Mouse (Mus musculus) limb, embryonic 12.5 days (tissue): ENCODE results near the gene Rsph14. TPM values are rescaled to one million over a fixed set of nuclear protein-coding genes. Genes with fewer than 3 reads are reported as not detected.
A peak's percentile ranks its signal among the peaks of the same experiment; 100 is the strongest.

Experiments
- ATAC-seq: fragments of 200-750 bp; cut with Nextera tagmentation; 2 replicates; pipeline ENCODE4 v1.8.0; 2017; ENCODE audit warnings: low read depth, moderate TSS enrichment; ENCODE audit not compliant: insufficient number of reproducible peaks, insufficient read depth, low FRiP score, low TSS enrichment
- H3K27ac ChIP-seq: fragments of 300-500 bp; sonication (generic); 2 replicates; pipeline ENCODE4 v1.5.1; 2016; ENCODE audit warnings: mild to moderate bottlenecking, moderate library complexity
- H3K27me3 ChIP-seq: fragments of 300-500 bp; sonication (generic); 2 replicates; pipeline ENCODE4 v1.6.1; 2016; ENCODE audit warnings: mild to moderate bottlenecking, moderate library complexity
- H3K36me3 ChIP-seq: fragments of 300-500 bp; sonication (generic); 2 replicates; pipeline ENCODE4 v1.6.1; 2016; ENCODE audit warnings: mild to moderate bottlenecking, moderate library complexity
- H3K4me1 ChIP-seq: fragments of 300-500 bp; sonication (generic); replicated peaks from 2 replicates; pipeline ENCODE4 v1.6.1; 2016
- H3K4me2 ChIP-seq: fragments of 300-500 bp; sonication (generic); 2 replicates; pipeline ENCODE4 v1.6.1; 2016; ENCODE audit warnings: mild to moderate bottlenecking, moderate library complexity
- H3K4me3 ChIP-seq: fragments of 300-500 bp; sonication (generic); replicated peaks from 2 replicates; pipeline ENCODE4 v1.5.1; 2016; ENCODE audit warnings: mild to moderate bottlenecking
- H3K9ac ChIP-seq: fragments of 300-500 bp; sonication (generic); replicated peaks from 2 replicates; pipeline ENCODE4 v1.6.1; 2016; ENCODE audit warnings: mild to moderate bottlenecking, moderate library complexity
- H3K9me3 ChIP-seq: fragments of 300-500 bp; sonication (generic); 2 replicates; pipeline ENCODE4 v1.6.1; 2016; ENCODE audit warnings: mild to moderate bottlenecking, moderate library complexity
- WGBS: fragments of 180-500 bp; shearing (Covaris S2); methylation state at CpG from one replicate; pipeline ENCODE4 v1.1.7; 2016; 5-methylcytosine and 5-hydroxymethylcytosine counted together
- polyA plus RNA-seq: library from polyadenylated mRNA; unstranded; fragments of >200 nt; fragmentation: Nextera tagmentation; extraction: Ambion mirVana; gene quantifications from 2 replicates; pipeline ENCODE4 v1.2.1, GENCODE M21; 2016

Rsph14 gene
- polyA plus RNA-seq, 1 experiment from 2014 or later, result not detected

DNA sequence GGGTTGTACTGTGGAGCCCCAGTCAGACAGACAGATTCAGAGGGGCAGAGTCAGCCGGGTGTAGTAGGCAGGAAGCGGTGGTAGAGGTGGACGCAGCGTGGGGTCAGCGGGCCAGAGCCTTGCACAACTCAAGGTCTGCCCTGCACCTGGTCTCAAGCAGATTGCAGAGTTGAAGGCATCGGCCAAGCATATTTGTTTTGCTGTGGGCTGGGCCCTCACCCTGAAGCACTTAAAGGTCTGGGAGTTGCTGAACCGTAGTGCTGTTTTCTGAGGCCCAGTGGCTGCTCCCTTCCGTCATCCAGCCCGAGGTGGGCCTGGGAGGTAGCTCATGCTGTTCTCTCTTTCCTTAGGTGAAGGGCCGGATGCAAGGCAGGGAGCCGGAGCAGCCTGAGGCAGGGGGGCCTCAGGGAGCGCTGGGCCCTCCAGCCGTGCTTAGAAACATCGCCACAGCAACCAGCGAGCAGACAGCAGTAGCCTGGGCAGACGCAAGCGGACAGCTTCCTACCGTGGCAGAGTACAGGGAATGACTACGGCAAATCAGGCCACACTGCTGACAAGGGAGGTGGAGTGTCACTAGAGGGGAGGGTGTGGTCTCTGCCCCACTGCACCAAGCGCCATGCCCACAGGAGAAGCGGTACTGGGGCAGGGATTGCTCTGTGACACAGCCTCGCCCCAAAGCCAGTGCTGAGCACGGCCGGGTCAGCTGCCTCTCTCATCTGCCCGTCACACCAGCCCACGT, 41.6 kb downstream of the Rsph14 start:
- Histone ChIP-seq H3K27ac (no peak overlapping the region), H3K4me1 (peaks cover 23% of the 10 kb centered on the region), H3K4me2 (peak overlapping the region; percentile 19; the same call in 1 of the 2 replicates), H3K4me3 (no peak overlapping the region), H3K9ac (no peak overlapping the region; the same call in 1 of the 2 replicates), H3K9me3 (no peaks in the 10 kb centered on the region), H3K36me3 (no peaks in the 10 kb centered on the region), H3K27me3 (peaks cover 11% of the 10 kb centered on the region)
- 49% methylated on average over 26 of the region's 26 CpGs for WGBS
- ATAC-seq, result no peak

DNA sequence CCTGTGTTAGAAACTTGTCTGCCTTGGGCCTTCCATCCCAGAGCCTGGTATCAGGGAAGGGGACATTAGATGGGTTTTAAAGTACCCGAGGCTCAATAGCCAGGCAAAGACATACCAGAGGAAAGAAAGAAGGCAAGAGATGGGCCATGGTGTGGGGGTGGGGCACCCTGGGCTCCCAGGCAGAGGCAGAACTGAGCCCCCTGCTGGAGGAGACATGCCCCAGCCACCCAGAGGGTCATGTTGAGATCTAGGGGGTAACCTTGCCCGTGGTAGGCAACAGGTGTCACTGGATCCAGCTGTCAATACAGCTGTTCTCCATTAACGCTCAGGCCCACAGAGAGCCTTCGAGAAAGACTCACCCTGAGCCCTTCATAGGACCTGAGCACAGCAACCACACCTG, 42.6 kb downstream of the Rsph14 start:
- no peaks in the 10 kb centered on the region for H3K36me3 ChIP-seq
- no peak overlapping the region for H3K27ac ChIP-seq
- H3K9ac ChIP-seq, result no peak overlapping the region
- peaks cover 14% of the 10 kb centered on the region for H3K4me1 ChIP-seq
- WGBS, result 57% methylated on average over 4 of the region's 4 CpGs
- no peak overlapping the region for H3K4me2 ChIP-seq
- no peaks in the 10 kb centered on the region for H3K9me3 ChIP-seq
- H3K4me3 ChIP-seq, result no peak overlapping the region
- ATAC-seq, result no peak
- H3K27me3 ChIP-seq, result peaks cover 6% of the 10 kb centered on the region; the same call in 1 of the 2 replicates

DNA sequence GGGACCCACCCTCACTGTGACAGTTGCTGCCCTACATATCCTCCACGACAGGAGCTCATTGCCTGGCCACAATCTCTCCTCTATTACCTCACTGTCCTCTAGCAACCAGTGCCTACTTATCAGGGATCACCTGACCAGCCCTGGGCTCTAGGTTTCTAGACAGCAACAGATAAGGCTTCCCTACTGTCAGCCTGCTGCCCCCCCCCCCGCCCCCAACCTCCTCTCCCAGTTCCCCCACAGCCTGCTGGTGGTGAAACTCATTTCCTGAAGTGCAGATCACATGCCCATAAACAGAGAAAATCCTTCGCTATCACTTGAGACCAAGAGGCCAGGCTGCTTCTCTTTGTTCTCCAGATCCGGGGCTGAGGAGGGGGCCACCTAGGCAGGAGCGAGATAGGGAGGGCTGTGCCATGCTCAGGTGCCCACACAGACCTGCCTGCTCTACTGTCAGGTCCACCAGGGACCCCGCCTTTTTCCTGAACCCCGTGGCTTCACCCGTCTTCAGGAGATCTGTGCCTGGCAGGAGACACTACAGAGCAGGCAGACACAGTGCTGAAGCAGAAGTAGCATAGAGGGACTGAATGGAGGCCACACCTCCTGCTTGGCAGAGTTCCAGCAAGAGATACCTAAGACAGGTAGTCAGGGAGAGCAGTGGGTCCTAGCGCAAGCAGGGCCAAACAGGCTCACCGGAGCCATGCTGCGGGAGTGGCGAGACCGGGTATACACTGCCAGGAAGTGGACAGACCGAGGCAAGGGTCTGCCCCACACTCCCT, 44.5 kb downstream of the Rsph14 start:
- Histone ChIP-seq H3K27me3 (peaks cover 3% of the 10 kb centered on the region; the same call in 1 of the 2 replicates), H3K4me3 (no peak overlapping the region), H3K9ac (no peak overlapping the region), H3K27ac (no peak overlapping the region), H3K4me2 (no peak overlapping the region), H3K36me3 (no peaks in the 10 kb centered on the region), H3K9me3 (no peaks in the 10 kb centered on the region), H3K4me1 (peaks cover 9% of the 10 kb centered on the region)
- no peak for ATAC-seq
- 71% methylated on average over 13 of the region's 14 CpGs for WGBS

DNA sequence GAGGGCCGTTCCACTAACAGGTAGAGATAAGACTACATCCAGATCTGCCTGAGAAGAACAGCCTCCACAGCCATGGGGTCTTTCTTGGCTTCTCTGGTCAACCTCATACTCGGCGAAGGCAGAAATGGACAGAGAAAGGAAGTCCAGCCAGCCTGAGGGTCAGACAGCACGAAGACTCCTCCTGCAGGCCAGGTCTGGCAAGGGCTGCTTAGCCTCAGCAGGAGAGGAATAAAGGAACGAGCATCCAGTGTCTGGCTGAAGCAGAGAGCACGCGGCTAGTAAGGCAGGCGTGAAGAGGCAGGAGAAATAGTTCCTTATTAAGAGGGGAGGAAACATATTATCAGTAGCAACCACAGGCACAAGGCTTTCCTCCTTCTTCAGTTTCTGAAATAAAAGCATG, 49.2 kb downstream of the Rsph14 start:
- Histone ChIP-seq H3K27me3 (peaks cover 12% of the 10 kb centered on the region), H3K4me3 (no peak overlapping the region), H3K9me3 (no peaks in the 10 kb centered on the region), H3K27ac (no peak overlapping the region), H3K9ac (no peak overlapping the region), H3K36me3 (no peaks in the 10 kb centered on the region), H3K4me1 (no peaks in the 10 kb centered on the region), H3K4me2 (no peak overlapping the region)
- WGBS, result 69% methylated on average over 8 of the region's 8 CpGs
- ATAC-seq, result no peak

DNA sequence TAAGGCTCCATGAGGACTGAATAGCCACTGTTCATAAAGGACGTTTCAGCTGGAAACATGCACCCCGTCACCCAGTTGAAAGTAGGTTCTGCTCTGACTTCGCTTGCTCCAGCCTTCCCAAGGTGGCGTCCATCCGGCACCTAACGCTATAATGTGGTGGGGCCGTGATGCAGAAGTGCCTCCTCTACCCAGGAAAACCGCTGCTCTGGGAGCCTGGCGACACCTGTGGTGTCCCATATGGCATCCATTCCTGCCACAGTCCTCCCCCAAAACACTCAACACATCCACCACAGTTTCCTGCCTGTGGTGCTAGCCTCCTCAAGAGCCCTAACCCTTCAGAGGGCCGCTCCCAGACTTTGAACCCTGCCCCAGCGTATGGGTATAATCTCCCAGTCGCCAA, 51.2 kb downstream of the Rsph14 start:
- Histone ChIP-seq H3K4me3 (no peak overlapping the region), H3K36me3 (no peaks in the 10 kb centered on the region), H3K9ac (no peak overlapping the region), H3K4me1 (no peaks in the 10 kb centered on the region), H3K27me3 (peaks cover 22% of the 10 kb centered on the region), H3K4me2 (no peak overlapping the region), H3K27ac (no peak overlapping the region), H3K9me3 (no peaks in the 10 kb centered on the region)
- no peak for ATAC-seq
- 85% methylated on average over 12 of the region's 12 CpGs for WGBS

DNA sequence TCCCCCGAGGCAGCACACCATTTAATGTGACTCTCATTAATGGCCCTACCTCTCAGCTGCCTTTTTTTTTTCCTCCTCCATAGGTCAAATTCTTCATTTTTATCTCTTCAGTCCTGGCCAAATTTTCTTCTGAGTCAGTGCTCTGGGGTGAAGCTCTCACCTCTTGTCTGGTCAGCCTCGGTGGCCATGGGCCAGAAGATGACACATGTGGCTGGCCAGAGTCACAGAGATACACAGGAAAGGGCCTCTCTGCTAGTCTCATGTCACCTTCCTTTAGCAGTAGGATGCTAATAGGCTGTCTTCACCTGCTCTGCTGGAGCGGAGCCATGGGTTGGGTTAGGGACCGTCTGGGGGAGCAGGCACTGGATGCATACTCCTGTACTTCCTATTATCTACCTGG, 54.3 kb downstream of the Rsph14 start:
- Histone ChIP-seq H3K9me3 (no peaks in the 10 kb centered on the region), H3K36me3 (no peaks in the 10 kb centered on the region), H3K4me1 (0 out of 2 replicates have a peak, but pooled peaks cover under 1% of the 10 kb centered on the region), H3K4me3 (no peak overlapping the region), H3K9ac (no peak overlapping the region), H3K27me3 (peaks cover 22% of the 10 kb centered on the region), H3K27ac (no peak overlapping the region), H3K4me2 (no peak overlapping the region)
- ATAC-seq, result no peak
- 57% methylated on average over 4 of the region's 4 CpGs for WGBS

DNA sequence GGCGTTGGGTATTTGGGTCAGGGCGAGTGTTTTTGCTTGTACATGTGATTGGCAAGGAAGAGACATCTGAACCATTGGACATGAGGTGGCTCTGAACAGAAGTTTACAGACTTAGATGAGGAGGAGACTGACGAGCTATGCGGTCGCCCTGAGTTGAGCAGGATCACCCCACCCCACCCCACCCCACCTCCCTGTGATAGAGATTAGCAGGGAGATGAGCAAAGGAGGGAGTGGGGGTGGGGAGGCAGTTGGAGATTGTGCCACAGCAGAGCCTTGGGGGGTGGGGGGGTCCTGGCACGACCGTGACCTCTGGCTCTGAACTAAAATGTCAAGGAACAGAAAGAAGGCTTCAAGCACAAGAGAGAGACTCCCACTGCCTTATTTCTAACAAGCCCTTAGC, 56.0 kb downstream of the Rsph14 start:
- Histone ChIP-seq H3K4me1 (0 out of 2 replicates have a peak, but pooled peaks cover 4% of the 10 kb centered on the region), H3K36me3 (no peaks in the 10 kb centered on the region), H3K9ac (no peak overlapping the region), H3K4me2 (no peak overlapping the region), H3K4me3 (no peak overlapping the region), H3K9me3 (no peaks in the 10 kb centered on the region), H3K27me3 (peaks cover 22% of the 10 kb centered on the region), H3K27ac (no peak overlapping the region)
- no peak for ATAC-seq
- WGBS, result 75% methylated on average over 7 of the region's 7 CpGs

DNA sequence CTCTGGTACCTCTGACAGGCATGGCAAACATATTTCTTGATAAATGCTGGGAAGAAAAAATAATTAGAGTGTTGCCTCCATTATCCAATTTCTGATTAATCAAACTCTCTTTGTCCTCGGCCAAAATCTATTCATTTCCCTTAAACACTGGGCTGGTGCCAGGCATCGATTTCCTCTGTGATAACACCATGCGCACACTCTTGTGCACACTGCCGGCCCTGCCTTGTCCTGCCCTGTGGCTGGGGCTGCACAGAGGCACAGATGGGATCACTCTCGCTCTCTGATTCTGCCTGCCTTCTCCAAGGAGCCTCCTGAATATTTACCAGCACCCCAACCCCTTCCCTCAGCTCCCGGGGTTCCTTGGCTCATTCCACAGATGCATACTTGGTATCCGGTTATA, 56.8 kb downstream of the Rsph14 start:
- 0 out of 2 replicates have a peak, but pooled peaks cover 4% of the 10 kb centered on the region for H3K4me1 ChIP-seq
- no peak overlapping the region for H3K9ac ChIP-seq
- ATAC-seq, result no peak
- H3K36me3 ChIP-seq, result no peaks in the 10 kb centered on the region
- H3K4me2 ChIP-seq, result no peak overlapping the region
- H3K4me3 ChIP-seq, result no peak overlapping the region
- 87% methylated on average over 7 of the region's 7 CpGs for WGBS
- H3K27me3 ChIP-seq, result peaks cover 21% of the 10 kb centered on the region
- H3K9me3 ChIP-seq, result no peaks in the 10 kb centered on the region
- H3K27ac ChIP-seq, result no peak overlapping the region

DNA sequence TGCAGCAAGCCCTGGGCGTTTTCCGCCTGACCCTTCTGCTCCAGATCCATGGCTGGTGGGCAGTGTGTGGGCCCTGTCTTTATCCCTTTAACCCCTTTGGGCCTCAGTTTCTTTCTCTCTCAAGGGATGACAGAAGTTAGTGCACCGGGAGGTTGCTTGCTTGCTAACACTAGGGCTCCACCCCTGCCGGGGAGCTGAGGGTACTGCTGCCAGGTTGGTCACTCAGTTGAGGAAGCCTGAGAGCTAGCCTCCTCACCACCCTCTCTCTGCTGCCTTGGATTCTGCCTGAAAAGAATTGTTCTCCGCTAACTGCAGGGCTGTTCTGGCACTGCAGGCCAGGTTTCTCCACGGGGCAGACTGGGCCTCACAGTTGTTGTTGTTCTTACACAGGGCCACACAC, 59.4 kb downstream of the Rsph14 start:
- Histone ChIP-seq H3K27me3 (peaks cover 23% of the 10 kb centered on the region), H3K36me3 (no peaks in the 10 kb centered on the region), H3K9ac (no peak overlapping the region), H3K4me3 (no peak overlapping the region), H3K9me3 (no peaks in the 10 kb centered on the region), H3K4me2 (no peak overlapping the region), H3K27ac (no peak overlapping the region), H3K4me1 (peaks cover 9% of the 10 kb centered on the region)
- WGBS, result 81% methylated on average over 6 of the region's 6 CpGs
- no peak for ATAC-seq

DNA sequence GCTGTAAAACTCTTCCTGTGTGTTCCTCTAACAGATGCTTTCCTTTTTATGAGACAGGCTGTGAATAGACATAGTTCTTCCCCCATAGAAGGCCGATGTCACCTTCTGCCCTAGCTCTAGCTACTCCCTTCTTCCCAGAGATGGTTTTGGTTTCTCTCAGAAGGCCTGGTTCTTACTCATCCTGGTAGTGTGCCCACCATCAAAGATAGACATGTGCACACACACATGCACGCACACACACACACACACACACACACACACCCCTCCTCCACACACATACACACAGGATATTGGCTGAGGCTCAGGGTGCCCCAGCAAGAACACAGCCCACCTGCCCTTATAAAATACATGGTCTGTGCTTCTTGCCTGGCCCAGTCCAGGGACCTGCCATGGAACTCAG, 63.1 kb downstream of the Rsph14 start:
- H3K36me3 ChIP-seq, result no peaks in the 10 kb centered on the region
- no peak overlapping the region for H3K4me3 ChIP-seq
- WGBS, result 95% methylated on average over 2 of the region's 2 CpGs
- H3K4me2 ChIP-seq, result no peak overlapping the region
- H3K4me1 ChIP-seq, result peaks cover 19% of the 10 kb centered on the region
- H3K27ac ChIP-seq, result no peak overlapping the region
- H3K9me3 ChIP-seq, result no peaks in the 10 kb centered on the region
- peaks cover 38% of the 10 kb centered on the region for H3K27me3 ChIP-seq
- no peak overlapping the region for H3K9ac ChIP-seq
- ATAC-seq, result no peak

DNA sequence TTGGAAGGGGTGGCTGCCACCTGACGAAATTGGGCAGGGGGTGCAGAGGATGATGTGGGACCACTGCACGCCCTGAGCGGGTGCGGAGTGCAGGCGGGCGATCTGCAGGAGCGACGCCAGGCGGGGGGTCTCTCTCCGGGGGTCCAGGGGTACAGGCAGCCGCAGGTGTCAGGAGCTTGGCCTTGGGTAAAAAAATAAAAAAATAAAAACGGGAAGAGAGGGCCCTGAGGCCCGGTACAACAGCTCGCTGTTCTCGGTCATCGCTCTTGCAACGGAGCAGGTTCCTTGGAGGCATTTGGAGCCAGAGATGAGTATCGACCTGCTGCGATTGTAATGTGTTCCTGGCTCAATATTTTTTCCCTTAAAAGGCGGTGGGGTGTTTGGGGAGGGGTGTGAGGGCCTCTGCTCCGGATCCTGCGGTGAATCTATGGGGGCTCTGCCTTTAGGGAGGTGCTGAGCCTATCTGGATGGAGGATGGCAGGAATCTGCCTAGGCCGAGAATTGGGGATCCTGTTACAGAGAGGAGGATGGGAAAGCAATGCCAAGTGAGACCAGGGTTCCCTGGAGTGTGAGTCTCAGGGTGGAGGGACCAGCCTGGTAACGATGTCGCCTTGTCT, 64.6 kb downstream of the Rsph14 start:
- peak overlapping the region; percentile 64 for H3K9ac ChIP-seq
- no peak overlapping the region for H3K27ac ChIP-seq
- no peak; the same call in 1 of the 2 replicates for ATAC-seq
- H3K27me3 ChIP-seq, result peaks cover 38% of the 10 kb centered on the region
- H3K4me1 ChIP-seq, result peaks cover 15% of the 10 kb centered on the region
- peak overlapping the region; percentile 94 for H3K4me2 ChIP-seq
- no peaks in the 10 kb centered on the region for H3K36me3 ChIP-seq
- H3K9me3 ChIP-seq, result no peaks in the 10 kb centered on the region
- WGBS, result 2% methylated on average over 25 of the region's 25 CpGs
- H3K4me3 ChIP-seq, result peak overlapping the region; percentile 71
